Mouse (Mus musculus) kidney, embryonic 14.5 days (tissue): ENCODE measurements at regions not wholly inside any gene's neighbourhood (a gene's known extent, or its start where the extent isn't known, plus 50 kb on each side); places are given as distances from the start of the nearest gene placed in this dataset.
A peak's percentile ranks its signal among the peaks of the same experiment; 100 is the strongest.

ENCODE experiments used
- ATAC-seq: fragments of 200-750 bp; cut with Nextera tagmentation; 2 replicates; pipeline ENCODE4 v1.8.0; 2017; ENCODE audit warnings: moderate number of reproducible peaks, mild to moderate bottlenecking, moderate TSS enrichment, moderate library complexity; ENCODE audit not compliant: low FRiP score, low TSS enrichment
- H3K27ac ChIP-seq: fragments of 300-500 bp; sonication (generic); 2 replicates; pipeline ENCODE4 v1.5.1; 2014; ENCODE audit warnings: low read depth, mild to moderate bottlenecking, low read length, moderate library complexity, mixed read lengths
- H3K27me3 ChIP-seq: fragments of 300-500 bp; sonication (generic); 2 replicates; pipeline ENCODE4 v1.6.1; 2014; ENCODE audit warnings: mild to moderate bottlenecking, low read length; ENCODE audit not compliant: control insufficient read depth, insufficient read depth
- H3K36me3 ChIP-seq: fragments of 300-500 bp; sonication (generic); 2 replicates; pipeline ENCODE4 v1.6.1; 2014; ENCODE audit warnings: low read length, mixed read lengths; ENCODE audit not compliant: control insufficient read depth, insufficient read depth
- H3K4me1 ChIP-seq: fragments of 300-500 bp; sonication (generic); 2 replicates; pipeline ENCODE4 v1.6.1; 2014; ENCODE audit warnings: low read length, mixed read lengths; ENCODE audit not compliant: control insufficient read depth, insufficient read depth
- H3K4me2 ChIP-seq: fragments of 300-500 bp; sonication (generic); replicated peaks from 2 replicates; pipeline ENCODE4 v1.6.1; 2014; ENCODE audit warnings: low read depth, mild to moderate bottlenecking, low read length
- H3K4me3 ChIP-seq: fragments of 300-500 bp; sonication (generic); 2 replicates; pipeline ENCODE4 v1.5.1; 2014; ENCODE audit warnings: mild to moderate bottlenecking, low read length
- H3K9ac ChIP-seq: fragments of 300-500 bp; sonication (generic); 2 replicates; pipeline ENCODE4 v1.6.1; 2014; ENCODE audit warnings: low read depth, mild to moderate bottlenecking, low read length, moderate library complexity
- H3K9me3 ChIP-seq: fragments of 300-500 bp; sonication (generic); 2 replicates; pipeline ENCODE4 v1.6.1; 2016; ENCODE audit warnings: low read length; ENCODE audit not compliant: control insufficient read depth
- WGBS: fragments of 180-500 bp; shearing (Covaris S2); extraction: QIAGEN DNeasy Blood & Tissue Kit; methylation state at CpG from one replicate; pipeline ENCODE4 v1.1.7; 2014; 5-methylcytosine and 5-hydroxymethylcytosine counted together

- H3K4me1 ChIP-seq, result peaks cover 10% of the 10 kb centered on the region; the same call in 1 of the 2 replicates
- WGBS, result 92% methylated on average over 7 of the region's 7 CpGs
- H3K4me2 ChIP-seq, result no peak overlapping the region
- H3K27ac ChIP-seq, result no peak overlapping the region
- ATAC-seq, result no peak
- H3K27me3 ChIP-seq, result no peaks in the 10 kb centered on the region
- no peak overlapping the region for H3K4me3 ChIP-seq
- H3K9ac ChIP-seq, result no peak overlapping the region
- H3K9me3 ChIP-seq, result no peaks in the 10 kb centered on the region
- no peaks in the 10 kb centered on the region for H3K36me3 ChIP-seq
Measured at GRCm38 (mm10) chr11:113129975-113130374, 348.0 kb downstream of the Sox9 start.

GRCm38 (mm10) chr11:113132078-113133064 lies 350.3 kb downstream of the Sox9 start:
- no peak overlapping the region for H3K4me3 ChIP-seq
- 82% methylated on average over 20 of the region's 23 CpGs for WGBS
- no peak overlapping the region for H3K27ac ChIP-seq
- H3K9me3 ChIP-seq, result no peaks in the 10 kb centered on the region
- H3K9ac ChIP-seq, result no peak overlapping the region
- H3K4me1 ChIP-seq, result peaks cover 10% of the 10 kb centered on the region; the same call in 1 of the 2 replicates
- no peaks in the 10 kb centered on the region for H3K36me3 ChIP-seq
- no peak for ATAC-seq
- no peaks in the 10 kb centered on the region for H3K27me3 ChIP-seq
- H3K4me2 ChIP-seq, result no peak overlapping the region

GRCm38 (mm10) chr11:113133407-113133806 lies 351.4 kb downstream of the Sox9 start:
- ATAC-seq, result no peak
- no peak overlapping the region for H3K27ac ChIP-seq
- no peak overlapping the region for H3K9ac ChIP-seq
- WGBS, result 90% methylated on average over 4 of the region's 4 CpGs
- no peak overlapping the region for H3K4me2 ChIP-seq
- no peaks in the 10 kb centered on the region for H3K36me3 ChIP-seq
- no peaks in the 10 kb centered on the region for H3K27me3 ChIP-seq
- no peaks in the 10 kb centered on the region for H3K9me3 ChIP-seq
- H3K4me3 ChIP-seq, result no peak overlapping the region
- peaks cover 10% of the 10 kb centered on the region; the same call in 1 of the 2 replicates for H3K4me1 ChIP-seq

- peaks cover 14% of the 10 kb centered on the region; the same call in 1 of the 2 replicates for H3K4me1 ChIP-seq
- H3K9ac ChIP-seq, result no peak overlapping the region
- no peak overlapping the region for H3K4me3 ChIP-seq
- H3K27ac ChIP-seq, result no peak overlapping the region
- no peaks in the 10 kb centered on the region for H3K9me3 ChIP-seq
- H3K4me2 ChIP-seq, result no peak overlapping the region
- ATAC-seq, result no peak
- WGBS, result 69% methylated on average over 5 of the region's 5 CpGs
- no peaks in the 10 kb centered on the region for H3K27me3 ChIP-seq
- no peaks in the 10 kb centered on the region for H3K36me3 ChIP-seq
Measured at GRCm38 (mm10) chr11:113135261-113135660, 353.2 kb downstream of the Sox9 start.

GRCm38 (mm10) chr11:113138462-113138861 lies 356.4 kb downstream of the Sox9 start:
- no peaks in the 10 kb centered on the region for H3K36me3 ChIP-seq
- no peaks in the 10 kb centered on the region for H3K27me3 ChIP-seq
- no peak overlapping the region for H3K9ac ChIP-seq
- no peak overlapping the region for H3K27ac ChIP-seq
- WGBS, result 76% methylated on average over 5 of the region's 5 CpGs
- H3K4me3 ChIP-seq, result no peak overlapping the region
- ATAC-seq, result no peak
- H3K4me1 ChIP-seq, result peaks cover 19% of the 10 kb centered on the region; the same call in 1 of the 2 replicates
- no peaks in the 10 kb centered on the region for H3K9me3 ChIP-seq
- H3K4me2 ChIP-seq, result no peak overlapping the region

- Histone ChIP-seq H3K27me3 (no peaks in the 10 kb centered on the region), H3K27ac (no peak overlapping the region), H3K9ac (no peak overlapping the region), H3K4me3 (no peak overlapping the region), H3K36me3 (no peaks in the 10 kb centered on the region), H3K9me3 (no peaks in the 10 kb centered on the region), H3K4me2 (no peak overlapping the region), H3K4me1 (peaks cover 29% of the 10 kb centered on the region)
- ATAC-seq, result no peak
- 77% methylated on average over 9 of the region's 9 CpGs for WGBS
Measured at GRCm38 (mm10) chr11:113140595-113140994, 358.6 kb downstream of the Sox9 start.

- WGBS, result 5% methylated on average over 1 of the region's 1 CpGs
- no peak overlapping the region for H3K9ac ChIP-seq
- no peak overlapping the region for H3K4me2 ChIP-seq
- H3K27ac ChIP-seq, result no peak overlapping the region
- peaks cover 39% of the 10 kb centered on the region for H3K4me1 ChIP-seq
- no peaks in the 10 kb centered on the region for H3K36me3 ChIP-seq
- H3K4me3 ChIP-seq, result no peak overlapping the region
- H3K27me3 ChIP-seq, result no peaks in the 10 kb centered on the region
- ATAC-seq, result peak; percentile 47; the same call in 1 of the 2 replicates
- no peaks in the 10 kb centered on the region for H3K9me3 ChIP-seq
Measured at GRCm38 (mm10) chr11:113142816-113143215, 360.8 kb downstream of the Sox9 start.

GRCm38 (mm10) chr11:113143839-113144627 lies 362.0 kb downstream of the Sox9 start:
- Histone ChIP-seq H3K4me2 (no peak overlapping the region), H3K4me1 (peaks cover 46% of the 10 kb centered on the region)

More at GRCm38 (mm10) chr11:113143839-113144627, 362.0 kb downstream of the Sox9 start:
- Histone ChIP-seq H3K4me3 (no peak overlapping the region), H3K27ac (no peak overlapping the region; the same call in 1 of the 2 replicates), H3K36me3 (no peaks in the 10 kb centered on the region), H3K9me3 (no peaks in the 10 kb centered on the region), H3K9ac (no peak overlapping the region), H3K27me3 (no peaks in the 10 kb centered on the region)
- ATAC-seq, result 0 out of 2 replicates have a peak, but pooled peaks have one; percentile 7
- WGBS, result 29% methylated on average over 14 of the region's 14 CpGs
